Mouse (Mus musculus) mouse embryonic stem cell (cell line): ENCODE data around the gene Bpnt1.

Source experiments
- in situ Hi-C, 2 experiments: fragments of 300-500 bp; cut with MboI; formaldehyde crosslinking; loops; 1 replicate in 1 of 2; 3 replicates in 1 of 2; pipeline ENCODE4 v1.14.3; 2019 to 2020; ENCODE audit warnings: low sequenced_read_pairs in 2 of 2, low pct_unique_long_range_greater_than_20kb in 1 of 2, mixed read lengths in 1 of 2; ENCODE audit not compliant: unreplicated experiment in 1 of 2

Gene Bpnt1

DNA sequence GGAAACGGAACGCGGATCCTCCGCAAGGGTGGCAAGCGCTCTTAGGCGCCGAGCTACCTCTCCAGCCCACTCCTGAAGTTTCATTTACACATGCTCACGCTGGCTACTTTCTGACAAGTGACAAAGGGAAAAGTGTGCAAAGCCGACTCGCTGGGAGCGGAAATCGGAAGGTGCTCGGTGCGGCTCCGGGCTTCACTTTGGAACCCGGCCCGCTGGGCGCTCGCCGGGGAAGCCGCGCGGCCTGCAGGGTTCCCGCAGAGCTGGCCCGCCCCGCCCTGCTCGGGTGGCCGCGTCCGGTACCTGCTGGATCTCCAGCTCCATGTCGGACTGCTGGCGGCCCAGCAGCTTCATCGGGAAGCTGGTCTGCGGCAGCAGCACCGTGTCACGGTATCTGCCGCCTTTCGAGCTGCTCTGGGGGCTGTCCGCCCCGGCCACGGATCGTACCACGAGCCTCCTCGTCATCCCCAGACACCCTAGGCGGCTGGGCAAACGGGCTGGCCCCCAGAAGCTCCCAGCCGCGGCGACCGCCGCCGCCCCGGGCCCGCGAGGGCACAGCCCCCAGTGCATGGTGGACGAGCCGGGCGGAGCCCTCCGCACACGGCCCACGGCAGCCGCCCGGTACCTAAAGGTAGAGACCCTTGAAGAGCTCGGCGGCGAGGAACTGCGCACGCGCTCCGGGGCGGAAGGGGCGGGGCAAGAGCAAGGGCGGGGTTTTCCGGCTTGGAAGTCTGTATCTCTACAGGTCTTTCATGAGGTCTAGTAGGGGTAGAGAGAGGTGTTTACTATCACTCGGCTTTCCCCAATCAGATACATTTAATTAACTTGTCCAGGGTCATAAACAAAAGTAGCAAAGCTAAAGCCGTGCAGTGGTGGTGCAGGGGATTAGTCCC is 3.0 kb upstream of the Bpnt1 start, which contains the start of gene Iars2:
Gene Iars2 (minus strand): TSS at position 676 of the 890 bp plus-strand sequence.
- in situ Hi-C loops = no loop called here

DNA sequence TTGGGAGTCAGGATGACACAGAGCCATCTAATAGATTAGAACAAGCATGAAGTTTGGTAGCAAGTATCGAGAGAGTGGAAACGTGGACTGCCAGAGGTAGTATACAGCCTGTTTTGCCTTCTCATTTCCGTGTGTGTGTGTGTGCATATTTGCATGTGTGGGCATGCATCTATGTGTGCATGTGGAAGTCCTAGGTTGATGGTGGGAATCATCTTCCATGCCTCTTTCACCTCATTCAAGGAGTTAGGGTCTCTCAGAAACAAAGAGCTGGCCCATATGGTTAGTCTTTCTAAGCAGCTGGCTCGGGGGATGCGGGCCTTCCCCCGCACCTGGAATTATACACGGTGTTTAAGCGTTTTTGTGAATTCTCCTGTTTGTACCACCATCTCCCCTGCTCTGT is 2.1 kb upstream of the Bpnt1 start:
- in situ Hi-C loops = no loop called here

DNA sequence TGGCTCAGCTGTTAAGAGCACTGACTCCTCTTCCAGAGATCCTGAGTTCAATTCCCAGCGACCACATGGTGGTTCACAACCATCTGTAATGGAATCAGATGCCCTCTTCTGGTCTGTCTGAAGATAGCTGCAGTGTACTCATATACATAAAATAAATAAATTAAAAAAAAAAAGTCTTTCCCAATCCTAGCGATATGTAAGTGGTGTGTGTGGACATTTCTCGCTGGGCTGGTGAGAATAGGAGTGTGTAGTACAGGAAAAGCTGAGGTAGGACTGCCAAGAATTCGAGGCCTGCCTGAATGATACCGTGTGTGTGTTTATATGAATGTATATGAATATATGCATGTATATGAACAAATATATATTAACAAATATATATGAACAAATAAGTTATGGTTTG is 585 bp upstream of the Bpnt1 start:
- in situ Hi-C loops = no loop called here

DNA sequence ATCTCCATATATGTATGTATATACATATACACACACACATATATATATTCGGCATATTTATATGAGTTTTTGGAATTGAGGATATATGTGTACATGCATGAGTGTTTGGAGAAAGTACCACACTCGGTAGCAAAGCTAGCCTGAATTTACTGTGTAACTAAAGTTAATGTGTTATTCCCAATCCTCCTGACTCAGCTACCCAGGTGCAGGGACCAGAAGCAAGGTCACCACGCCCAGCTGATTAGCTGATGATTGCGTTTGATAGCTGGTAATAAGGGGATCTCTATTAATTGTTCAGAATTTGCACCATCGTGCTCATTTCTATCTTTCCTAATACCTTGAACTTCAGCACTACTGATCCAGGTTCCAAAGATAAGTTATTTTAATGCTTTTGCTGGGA is 1.7 kb downstream of the Bpnt1 start:
- in situ Hi-C loops = no loop called here

DNA sequence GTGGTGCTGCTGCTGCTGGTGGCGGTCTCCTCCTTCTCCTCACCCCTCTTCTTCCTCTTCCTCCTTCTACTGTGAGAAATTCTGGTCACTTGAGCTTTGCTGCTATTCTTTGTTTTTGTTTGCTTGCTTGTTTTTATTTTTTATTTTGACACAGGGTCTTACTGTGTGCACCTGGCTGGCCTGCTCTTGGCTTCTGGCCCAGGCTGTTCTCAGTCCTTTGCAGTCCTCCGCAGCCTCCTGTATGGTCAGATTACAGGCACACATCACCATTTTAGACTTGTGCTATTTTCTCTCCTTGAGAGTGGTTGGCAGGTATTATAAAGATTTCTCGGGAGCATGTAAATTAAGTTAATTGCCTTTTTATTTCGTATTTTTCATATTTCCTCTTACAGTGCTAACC is 2.2 kb downstream of the Bpnt1 start:
- in situ Hi-C loops = no loop called here

DNA sequence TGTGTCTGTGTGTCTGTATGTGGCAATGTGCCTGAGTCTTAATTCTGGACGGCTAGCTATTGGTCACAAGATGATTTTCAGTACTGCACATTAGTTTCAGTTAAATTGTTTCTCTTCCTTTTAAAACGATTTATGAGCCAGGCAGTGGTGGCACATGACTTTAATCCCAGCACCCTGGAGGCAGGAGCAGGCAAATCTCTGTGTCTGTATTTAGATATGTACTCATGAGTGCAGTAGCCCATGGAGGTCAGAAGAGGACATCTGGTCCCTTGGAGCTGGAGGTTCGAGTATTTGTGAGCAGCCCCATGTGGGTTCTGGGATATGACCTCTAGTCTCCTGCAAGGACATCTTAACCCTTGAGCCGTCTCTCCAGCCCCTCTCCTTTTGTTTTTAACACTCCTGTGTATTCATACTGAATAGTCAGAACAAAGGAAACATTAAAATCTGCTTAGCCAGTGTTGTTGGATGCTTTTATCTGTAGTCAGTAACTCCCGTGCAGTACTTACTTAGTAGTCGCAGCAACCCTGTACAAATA is 3.3 kb downstream of the Bpnt1 start:
- in situ Hi-C loops = no loop called here

DNA sequence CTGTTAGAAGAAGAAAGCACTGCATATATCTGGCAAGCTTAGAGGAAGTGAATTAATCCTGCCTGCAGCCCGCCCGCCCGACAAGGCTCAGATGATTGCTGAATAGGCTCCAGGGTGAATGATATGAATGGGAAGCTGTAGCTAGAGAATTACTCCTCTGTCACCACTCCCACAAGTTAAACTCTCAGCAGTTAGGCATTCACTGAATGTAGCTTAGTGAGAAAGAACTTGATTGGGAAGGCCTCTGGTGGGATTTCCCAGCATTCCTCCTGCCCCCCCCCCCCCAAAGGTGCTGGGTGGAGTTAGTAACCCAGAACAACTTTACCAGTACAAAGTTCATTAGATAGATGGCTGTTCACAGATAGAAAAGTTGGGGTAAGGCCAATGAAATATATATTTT is 4.6 kb downstream of the Bpnt1 start:
- in situ Hi-C loops = no loop called here

DNA sequence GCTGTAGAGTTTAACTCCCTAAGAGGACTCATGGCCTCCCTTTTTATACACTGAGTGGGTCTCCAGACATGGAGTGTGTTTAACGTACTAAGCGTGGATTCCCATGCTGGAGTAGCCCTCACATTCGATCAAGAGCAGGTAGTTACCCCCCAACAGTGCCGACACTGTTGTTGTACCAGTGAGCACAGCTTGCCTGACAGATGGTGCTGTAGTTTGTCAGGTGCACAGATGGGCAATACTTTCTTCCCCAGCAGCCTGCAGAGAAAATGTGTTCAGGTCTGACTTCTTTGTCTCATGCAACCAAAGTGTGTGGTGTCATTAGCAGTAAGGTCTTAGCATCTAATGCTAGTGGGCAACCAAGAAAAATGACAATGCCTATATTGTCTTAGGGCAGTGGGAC is 10.5 kb downstream of the Bpnt1 start:
- in situ Hi-C loops = no loop called here

DNA sequence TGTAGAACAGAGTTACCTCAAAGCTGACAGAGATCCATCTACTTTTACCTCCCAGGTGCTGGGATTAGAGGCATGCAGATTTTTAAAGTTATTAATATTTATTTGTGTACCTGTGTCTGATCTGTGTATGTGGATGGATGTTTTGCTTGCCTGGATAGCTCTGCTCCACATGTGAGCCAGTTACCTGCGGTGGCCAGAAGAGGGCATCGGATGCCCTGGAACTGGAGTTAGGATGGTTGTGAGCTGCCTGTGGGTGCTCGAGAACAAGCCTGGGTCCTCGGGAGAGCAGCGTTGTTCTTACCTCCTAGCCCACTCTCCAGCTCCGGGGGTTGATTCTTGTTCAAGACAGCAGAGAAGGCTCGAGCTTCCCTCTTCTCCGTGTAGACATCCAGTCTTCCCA is 11.5 kb downstream of the Bpnt1 start:
- in situ Hi-C loops = no loop called here

DNA sequence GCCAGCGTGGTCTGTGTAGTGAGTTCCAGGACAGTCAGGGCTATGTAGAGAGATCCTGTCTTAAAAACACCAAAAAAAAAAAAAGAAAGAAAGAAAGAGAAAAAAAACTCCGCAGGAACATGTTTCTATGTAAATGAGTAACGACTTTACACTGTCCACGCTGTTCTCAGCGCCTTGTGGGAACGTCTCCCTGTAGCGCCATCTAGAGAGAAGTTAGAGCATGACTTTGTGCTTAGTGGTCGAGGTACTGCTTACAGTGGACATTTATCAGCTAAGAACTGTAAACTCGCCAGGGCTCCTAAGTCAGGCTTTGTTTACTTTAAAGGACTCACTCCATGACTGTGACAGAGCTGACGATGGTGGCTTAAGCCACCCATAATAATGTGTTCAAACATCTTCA is 14.2 kb downstream of the Bpnt1 start:
- in situ Hi-C loops = no loop called here

DNA sequence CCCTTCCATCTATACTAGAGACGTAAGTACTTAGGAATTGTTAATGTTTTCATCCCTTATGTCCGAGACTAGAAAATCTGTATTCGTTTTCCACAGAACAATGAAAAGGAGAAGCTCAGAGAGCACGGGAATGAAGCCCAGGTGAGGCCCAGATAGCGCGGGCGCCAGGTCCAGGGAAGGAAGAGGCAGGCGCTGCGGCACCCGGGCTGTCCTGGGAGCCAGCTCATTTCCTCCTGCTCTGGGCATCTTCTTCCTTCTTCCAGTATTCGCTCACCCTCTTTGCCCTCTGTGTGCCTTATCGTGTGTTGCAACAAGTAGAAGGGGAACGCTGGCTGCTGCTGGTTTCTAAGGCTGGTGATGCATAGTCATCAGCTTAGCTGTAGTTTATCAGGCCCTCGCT is 17.8 kb downstream of the Bpnt1 start:
- in situ Hi-C loops = no loop called here

DNA sequence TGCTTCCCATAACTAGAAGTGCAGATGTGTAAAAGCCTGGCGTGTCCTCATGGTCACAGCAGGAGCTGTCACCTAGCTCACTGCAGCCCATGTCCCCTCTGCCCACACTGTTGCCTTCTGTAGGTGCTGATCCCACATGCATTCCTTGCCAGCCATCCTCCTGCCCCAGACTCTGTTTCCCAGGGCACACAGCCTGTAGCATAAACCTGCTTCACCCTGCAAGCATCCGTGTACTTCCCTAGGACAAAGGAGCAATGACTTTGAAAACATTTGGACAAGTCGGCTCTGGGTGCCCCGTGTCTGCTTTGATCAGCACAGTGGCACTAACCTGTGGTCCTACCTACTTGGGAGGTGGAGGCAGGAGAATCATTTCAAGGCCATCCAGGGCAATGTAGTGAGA is 18.7 kb downstream of the Bpnt1 start:
- in situ Hi-C loops = no loop called here

DNA sequence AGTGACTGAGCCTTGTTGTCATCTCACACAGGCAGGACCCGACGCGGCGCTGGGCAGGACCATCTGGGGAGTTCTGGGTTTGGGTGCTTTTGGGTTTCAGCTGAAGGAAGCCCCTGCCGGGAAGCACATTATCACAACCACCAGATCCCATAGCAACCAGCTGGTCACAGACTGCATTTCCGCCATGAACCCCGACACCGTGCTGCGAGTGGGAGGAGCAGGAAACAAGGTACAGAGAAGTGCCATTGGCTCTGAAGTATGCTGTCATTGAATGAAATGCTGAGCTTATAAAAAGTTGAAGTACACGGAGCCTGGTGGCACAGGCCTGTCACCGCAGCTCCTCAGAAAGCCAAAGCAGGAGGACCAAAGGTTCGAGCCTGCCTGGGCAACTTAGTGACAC is 20.2 kb downstream of the Bpnt1 start:
- in situ Hi-C loops = no loop called here

DNA sequence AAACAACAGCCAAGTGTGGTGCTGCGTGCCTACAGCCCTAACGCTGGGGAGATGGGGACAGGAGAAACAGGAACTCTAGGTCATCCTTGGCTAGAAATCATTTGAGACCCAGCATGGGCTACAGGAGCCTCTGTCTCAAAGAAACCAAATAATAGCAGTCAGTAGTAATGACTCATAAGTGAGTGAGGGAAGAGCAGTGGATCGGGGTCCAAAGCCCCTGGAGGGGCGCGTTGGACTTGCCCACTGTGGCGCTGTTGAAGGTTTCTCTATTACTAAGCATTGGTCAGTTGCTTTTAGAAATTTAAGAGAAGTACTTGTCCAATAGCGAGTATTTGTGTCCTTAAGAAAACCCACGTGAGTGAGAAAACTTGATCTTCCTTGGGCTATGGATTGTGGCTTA is 21.4 kb downstream of the Bpnt1 start:
- in situ Hi-C loops = no loop called here

DNA sequence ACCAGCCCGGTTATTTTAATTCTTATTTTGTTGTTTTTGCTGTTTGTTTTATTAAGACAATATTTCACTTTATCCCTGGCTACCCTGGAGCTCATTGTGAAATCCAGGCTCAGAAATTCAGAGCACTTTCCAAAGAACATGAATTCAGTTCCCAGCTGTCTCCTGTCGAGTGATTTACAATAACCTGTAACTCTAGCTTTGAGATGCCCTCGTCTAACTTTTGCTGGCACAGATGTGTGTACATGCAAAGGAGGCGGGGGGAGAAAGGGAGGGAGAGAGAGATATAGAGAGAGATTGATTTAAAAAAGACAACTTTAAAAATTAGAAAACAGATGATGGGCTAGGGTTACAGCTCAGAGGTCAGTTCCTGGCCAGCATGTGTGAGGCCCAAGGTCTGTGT is 22.8 kb downstream of the Bpnt1 start:
- in situ Hi-C loops = no loop called here

DNA sequence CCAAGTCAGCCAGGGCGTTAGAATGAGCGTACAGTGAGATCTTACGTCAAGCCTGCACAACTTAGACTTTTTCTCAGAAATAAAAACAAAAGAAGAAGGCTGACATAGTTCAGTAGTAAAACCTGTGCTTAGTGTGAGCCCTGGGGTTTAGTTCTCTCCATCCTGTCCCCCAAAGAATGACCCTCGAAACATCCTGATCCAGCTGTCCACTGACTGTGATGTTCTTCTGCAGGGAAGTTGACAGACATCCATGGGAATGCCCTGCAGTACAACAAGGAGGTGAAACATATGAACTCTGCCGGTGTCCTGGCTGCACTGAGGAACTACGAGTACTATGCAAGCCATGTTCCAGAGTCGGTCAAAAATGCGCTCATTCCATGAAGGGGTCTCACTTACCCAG is 24.3 kb downstream of the Bpnt1 start:
- in situ Hi-C loops = no loop called here

DNA sequence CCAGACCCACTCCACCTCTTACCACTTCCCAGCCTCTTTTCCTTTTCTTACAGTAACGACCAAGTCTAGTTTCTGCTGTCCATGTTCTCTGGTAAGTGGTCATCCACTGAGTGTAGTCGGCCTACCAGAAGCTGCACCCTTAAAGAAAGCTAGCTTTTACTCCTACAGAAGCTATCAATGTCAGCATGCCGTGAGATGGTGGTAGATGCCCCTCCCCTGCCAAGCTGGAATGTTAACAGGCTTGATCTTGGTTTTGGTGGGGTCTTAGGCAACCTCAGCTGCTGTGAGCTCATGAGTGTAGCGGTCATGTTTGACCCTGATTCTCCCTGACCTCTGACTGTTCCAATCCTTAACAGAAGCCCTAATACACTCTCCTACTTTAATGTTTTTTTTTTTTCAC is 26.3 kb downstream of the Bpnt1 start:
- in situ Hi-C loops = no loop called here

DNA sequence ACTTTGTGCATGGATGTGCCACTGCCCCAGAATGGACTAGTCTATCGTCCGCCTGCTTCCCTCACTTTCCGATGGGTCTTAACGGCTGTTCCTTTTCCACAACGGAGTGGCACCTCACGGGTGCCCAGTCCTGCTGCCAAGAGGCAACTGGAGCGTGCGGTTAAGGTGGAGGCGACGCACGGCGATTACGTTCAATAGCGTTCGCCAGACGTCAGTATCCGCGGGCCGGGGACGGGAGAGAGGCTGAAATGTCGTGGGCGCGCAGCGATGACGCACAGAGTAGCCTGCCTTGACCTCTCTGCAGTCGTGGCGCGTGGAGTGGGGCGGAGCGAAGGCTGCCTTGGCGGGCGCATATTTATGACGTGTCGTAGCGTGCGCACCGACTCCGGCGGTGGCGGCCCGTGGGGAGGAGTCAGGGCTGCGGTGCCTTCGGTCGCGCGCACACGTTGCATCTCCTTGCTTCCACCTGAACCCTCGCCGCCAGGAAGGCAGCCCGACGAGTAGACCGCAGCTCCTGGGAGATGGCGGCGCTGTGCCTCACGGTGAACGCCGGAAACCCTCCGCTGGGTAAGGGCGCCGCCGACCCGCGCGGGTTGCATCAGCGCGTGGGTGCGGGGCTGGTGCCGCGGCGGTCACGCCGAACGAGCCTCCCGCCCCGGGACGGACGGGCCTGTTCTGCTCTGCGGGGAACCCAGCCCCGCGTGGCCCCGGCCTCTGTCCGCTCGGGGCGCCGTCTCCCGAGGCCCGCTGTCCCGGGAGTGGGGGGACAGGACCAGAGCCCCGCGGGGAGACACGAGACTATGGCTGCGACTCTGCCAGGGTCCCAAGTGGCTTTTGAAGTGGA is 30.9 kb downstream of the Bpnt1 start, which contains the start of gene Eprs:
Gene Eprs (plus strand): TSS at position 368 of the 844 bp plus-strand sequence.
- in situ Hi-C loops = no loop called here

DNA sequence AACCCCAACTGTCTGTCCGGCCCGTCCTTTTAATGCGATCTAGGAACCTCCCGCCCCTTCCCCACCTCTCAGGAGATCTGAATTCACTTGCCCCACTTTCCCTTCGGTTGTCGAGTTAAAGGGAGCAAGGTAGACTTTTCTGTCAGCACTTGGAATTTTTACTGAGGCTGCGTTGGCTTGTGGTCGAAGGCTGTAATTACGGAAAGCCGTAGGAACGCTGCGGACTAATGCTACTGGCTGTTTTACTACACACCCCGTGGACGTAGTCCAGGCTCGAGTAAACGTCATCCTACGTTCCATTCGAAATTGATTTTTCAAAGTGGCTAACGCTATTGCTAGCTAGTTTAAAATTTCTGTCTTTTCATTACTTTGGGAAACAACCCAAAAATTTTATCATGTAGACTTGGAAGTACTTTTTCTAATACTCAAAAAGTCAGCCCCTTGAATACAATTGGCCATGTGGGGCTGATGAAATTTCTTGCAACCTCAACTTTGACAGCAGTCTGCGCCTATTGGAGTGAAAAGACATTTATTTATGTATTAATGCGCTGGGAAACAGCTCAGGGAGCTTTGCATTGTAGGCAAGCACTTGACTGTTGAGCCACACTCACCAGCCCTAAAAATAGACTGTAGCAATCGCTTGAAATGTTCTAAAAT is 31.7 kb downstream of the Bpnt1 start:
- in situ Hi-C loops = no loop called here
